Mouse (Mus musculus): ENCODE measurements around the gene Fam71b. TPM values are rescaled to one million over a fixed set of nuclear protein-coding genes. Genes with fewer than 3 reads are reported as not detected.
A peak's percentile ranks its signal among the peaks of the same experiment; 100 is the strongest.

The Fam71b gene
- polyA plus RNA-seq, 1 experiment, result not detected

DNA sequence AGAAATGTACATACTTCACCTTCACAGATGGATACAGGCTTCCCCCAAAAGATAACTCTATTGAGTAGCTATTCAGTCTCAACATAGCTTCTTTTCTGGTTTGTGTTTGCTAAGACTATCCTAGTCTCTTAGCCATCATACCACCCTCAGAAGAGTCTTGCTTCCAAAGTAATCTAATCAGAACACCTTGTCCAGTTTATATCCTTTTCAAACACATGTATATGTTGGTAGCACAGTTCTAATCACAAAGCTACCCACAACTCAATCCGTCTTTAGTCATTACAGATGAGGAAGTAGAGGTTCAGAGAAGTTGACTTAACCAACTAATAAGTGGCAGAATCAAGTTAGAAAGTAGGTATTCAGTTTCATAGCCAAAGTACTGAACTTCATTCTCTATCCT is 45.4 kb downstream of the Fam71b start:
- peak; percentile 82 for TF ChIP-seq GATA1 (IDR thresholded peaks at IDR 0.05; ENCODE audit: low read length)

DNA sequence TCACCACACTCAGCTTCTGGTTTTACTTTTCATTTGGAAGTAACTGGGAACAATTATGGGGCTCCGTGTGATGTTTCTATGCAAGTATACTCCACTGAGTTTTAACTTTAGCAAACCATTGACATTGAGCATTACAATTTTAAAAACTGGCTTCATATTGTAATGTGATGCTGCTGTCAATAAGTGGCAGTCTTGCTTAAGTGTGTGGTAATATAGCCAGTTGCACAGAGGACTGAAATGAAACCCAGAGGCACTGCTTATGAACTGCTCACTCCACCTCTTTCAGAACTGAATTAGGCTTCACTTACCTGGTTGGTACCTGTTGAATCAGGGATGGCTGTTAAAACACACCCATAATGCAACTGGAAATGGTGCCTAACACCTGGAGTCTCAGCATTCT is 46.8 kb downstream of the Fam71b start:
- TF ChIP-seq GATA1 (IDR thresholded peaks at IDR 0.05; ENCODE audit: low read length), result no peak

DNA sequence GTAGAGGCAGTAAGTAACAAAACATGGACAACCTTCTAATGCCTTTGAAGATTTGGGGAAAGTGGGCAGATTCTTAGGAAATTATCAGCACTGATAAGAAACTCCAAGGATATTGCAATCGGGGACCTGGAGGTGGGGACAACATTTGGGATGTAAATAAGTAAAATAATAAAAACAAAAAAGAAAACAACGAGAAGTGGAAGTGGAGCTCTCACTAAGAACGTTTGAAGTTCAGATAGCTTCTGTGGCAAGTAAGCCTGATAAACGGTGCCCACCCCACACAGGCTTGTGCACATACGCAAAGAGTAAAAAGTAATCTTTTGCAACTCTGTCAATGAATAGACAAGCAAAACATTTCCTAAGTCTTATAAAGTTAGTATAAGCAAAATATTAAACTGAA is 47.6 kb downstream of the Fam71b start:
- no peak for TF ChIP-seq GATA1 (IDR thresholded peaks at IDR 0.05; ENCODE audit: low read length)

DNA sequence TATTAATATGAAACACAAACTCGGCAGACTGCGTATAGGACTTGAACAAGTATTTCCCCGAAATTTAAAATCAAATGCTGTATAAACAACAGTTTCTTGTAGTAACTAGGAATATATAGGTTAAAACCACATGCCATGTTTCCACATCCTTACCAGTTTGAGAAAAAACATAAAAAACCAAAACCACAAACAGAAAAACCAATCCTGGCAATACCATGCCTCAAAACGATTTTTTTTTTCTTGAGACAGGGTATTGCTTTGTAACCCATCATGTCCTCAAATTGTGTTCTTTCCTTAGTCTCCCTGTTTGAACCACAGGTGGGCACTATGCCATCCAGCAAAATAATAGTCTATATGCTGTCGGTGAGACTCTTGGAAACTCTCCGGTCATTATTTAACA is 49.8 kb downstream of the Fam71b start:
- TF ChIP-seq GATA1 (IDR thresholded peaks at IDR 0.05; ENCODE audit: low read length), result no peak

DNA sequence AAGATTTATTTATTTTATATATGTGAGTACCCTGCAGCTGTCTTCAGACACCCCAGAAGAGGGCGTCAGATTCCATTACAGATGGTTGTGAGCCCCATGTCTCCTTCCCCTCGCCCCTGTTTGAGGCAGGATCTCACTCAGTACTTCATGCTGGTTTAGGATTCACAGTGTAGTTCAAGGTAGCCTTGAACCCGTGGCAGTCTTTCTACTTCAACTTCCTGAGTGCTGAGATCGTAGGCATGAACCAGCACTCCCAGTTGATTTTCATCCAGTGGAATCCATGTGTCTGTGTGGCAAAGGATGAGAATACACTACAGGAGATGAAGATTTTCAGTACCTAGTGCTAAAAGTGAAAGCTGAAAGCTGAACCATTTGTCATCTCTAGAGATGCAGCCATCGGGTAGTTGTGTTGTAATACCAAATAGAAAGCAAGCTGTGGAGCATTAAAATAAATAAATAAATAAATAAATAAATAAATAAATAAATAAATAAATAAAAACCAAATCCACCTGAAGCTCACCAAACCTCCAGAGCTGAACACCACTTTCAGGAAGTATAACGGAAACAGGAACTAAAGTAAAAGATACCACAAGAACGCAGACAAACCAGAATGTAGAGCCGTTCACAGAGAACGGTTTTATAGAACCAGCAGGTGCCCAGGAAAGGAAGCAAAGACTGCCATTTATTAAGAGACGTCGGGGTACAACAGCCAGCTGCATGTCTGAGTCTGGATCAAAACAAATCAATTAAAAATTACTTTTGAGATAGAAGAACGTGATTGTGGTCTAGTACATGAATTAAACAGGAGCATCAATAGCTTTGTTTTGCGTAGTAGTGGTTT is 51.5 kb downstream of the Fam71b start:
- no peak for TF ChIP-seq GATA1 (IDR thresholded peaks at IDR 0.05; ENCODE audit: low read length)

DNA sequence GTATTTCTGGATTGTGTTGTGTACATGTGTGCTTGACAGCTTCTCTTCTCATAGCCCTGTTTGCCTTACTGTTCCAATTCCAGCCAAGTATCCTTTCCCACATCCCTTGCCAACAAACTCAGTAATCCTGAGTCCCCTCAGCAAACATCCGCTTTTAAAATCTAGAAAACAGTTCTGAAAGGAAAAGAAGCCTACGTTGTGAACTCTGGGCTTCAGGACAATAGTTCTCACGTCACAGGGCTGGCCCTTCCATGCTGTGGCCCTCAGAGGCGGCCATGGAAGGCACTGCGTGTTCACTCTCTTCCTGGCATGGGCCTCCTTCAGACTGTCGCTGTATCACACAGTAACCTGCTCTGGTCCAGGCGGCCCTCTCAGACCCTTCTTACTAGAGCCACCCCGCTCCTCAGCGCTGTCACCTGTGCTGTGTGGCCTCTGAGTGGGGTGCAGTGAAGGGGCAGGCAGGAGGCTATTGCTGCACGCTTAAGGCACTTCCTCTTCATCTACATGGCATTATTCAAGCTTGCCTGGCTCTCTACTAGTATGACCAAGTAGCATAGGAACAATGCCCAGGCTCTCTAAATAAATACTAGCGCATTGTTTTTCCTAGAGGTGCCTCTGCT is 53.2 kb downstream of the Fam71b start:
- no peak for TF ChIP-seq GATA1 (IDR thresholded peaks at IDR 0.05; ENCODE audit: low read length)

DNA sequence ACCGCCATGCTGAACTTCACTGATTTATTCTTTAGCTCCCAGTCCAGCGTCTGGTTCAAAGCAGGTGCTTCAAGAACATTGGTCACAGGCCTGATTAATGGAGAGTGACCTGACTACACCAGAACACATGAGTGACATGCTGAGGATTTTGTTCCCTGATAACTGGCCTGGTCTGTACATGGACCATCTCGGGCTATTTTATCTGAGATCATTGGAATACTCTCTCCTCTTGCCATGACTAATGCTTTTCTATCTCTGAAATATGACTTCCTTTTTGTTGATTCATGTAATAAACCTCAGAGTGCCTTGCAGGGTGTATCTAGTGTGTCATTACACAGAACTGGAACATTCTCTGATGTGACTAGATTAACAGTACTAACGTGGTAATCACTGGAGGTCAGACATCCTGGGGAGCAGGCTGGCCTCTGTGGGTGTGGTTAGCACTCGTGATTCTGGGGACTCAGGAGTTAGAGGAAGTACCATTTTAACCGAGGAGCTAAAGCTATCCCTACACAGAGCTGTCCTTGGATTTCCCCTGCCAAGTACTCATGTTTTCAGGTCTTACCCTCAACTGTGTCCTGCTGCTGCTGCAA is 58.2 kb downstream of the Fam71b start, which contains the start of gene Havcr2:
Gene Havcr2 (plus strand): TSS at position 483 of the 593 bp plus-strand sequence.
- peak; percentile 90 for TF ChIP-seq GATA1 (IDR thresholded peaks at IDR 0.05; ENCODE audit: low read length)

Other genes with a start within 250 kb of the Fam71b start
- not detected in 2 replicates for gene Nipal4, start 230.1 kb upstream of the Fam71b start, polyA plus RNA-seq (2012)
- not detected in 2 replicates for gene Fndc9, start 161.0 kb upstream of the Fam71b start, polyA plus RNA-seq (2012)
- 0.44 and 0.51 TPM in 2 replicates for gene Cyfip2, start 83.7 kb upstream of the Fam71b start, polyA plus RNA-seq (2012)
- 0.05 and 0.15 TPM in 2 replicates for gene Itk, start 7.0 kb upstream of the Fam71b start, polyA plus RNA-seq (2012)
- gene Med7, start 40.4 kb downstream of the Fam71b start, polyA plus RNA-seq (2012), result 197 and 278 TPM in 2 replicates
- gene Havcr2, start 58.4 kb downstream of the Fam71b start, polyA plus RNA-seq (2012), result 0.91 and 1.2 TPM in 2 replicates
- gene Gm12169, start 127.7 kb downstream of the Fam71b start, polyA plus RNA-seq (2012), result not detected in 2 replicates
- not detected in 2 replicates for gene BC053393, start 175.0 kb downstream of the Fam71b start, polyA plus RNA-seq (2012)
- not detected in 2 replicates for gene Dppa1, start 232.7 kb downstream of the Fam71b start, polyA plus RNA-seq (2012)

All from G1E-ER4 (cell line).